Mouse (Mus musculus): ENCODE results near the gene Foxk1. TPM values are rescaled to one million over a fixed set of nuclear protein-coding genes. Genes with fewer than 3 reads are reported as not detected.

Foxk1 gene
- total RNA-seq, 4 experiments from 2014 or later: 11.8 to 16.0 (median 14.2) TPM

- no peak for DNase-seq (ENCODE audit: low spot score)
Observed at GRCm38 (mm10) chr5:142477346-142477745, 76.0 kb downstream of the Foxk1 start.

GRCm38 (mm10) chr5:142477866-142478615 is 76.7 kb downstream of the Foxk1 start:
- DNase-seq (ENCODE audit: low spot score): no peak

- DNase-seq (ENCODE audit: low spot score): peak; percentile 73
Observed at GRCm38 (mm10) chr5:142478829-142479435, 77.6 kb downstream of the Foxk1 start.

- no peak for DNase-seq (ENCODE audit: low spot score)
Observed at GRCm38 (mm10) chr5:142482512-142482911, 81.2 kb downstream of the Foxk1 start.

GRCm38 (mm10) chr5:142483581-142483980 is 82.3 kb downstream of the Foxk1 start:
- no peak for DNase-seq (ENCODE audit: low spot score)

- DNase-seq (ENCODE audit: low spot score): no peak
Observed at GRCm38 (mm10) chr5:142486654-142487053, 85.4 kb downstream of the Foxk1 start.

GRCm38 (mm10) chr5:142489955-142490707 is 88.8 kb downstream of the Foxk1 start:
- no peak for DNase-seq (ENCODE audit: low spot score)

- no peak for DNase-seq (ENCODE audit: low spot score)
Observed at GRCm38 (mm10) chr5:142493307-142493706, 92.0 kb downstream of the Foxk1 start.

GRCm38 (mm10) chr5:142495321-142496096 is 94.2 kb downstream of the Foxk1 start:
- no peak for DNase-seq (ENCODE audit: low spot score)

GRCm38 (mm10) chr5:142498964-142499363 is 97.7 kb downstream of the Foxk1 start:
- no peak for DNase-seq (ENCODE audit: low spot score)

- DNase-seq (ENCODE audit: low spot score): no peak
Observed at GRCm38 (mm10) chr5:142500918-142501317, 99.6 kb downstream of the Foxk1 start.

GRCm38 (mm10) chr5:142502414-142502813 is 101.1 kb downstream of the Foxk1 start:
- peak; percentile 74 for DNase-seq (ENCODE audit: low spot score)

- no peak for DNase-seq (ENCODE audit: low spot score)
Observed at GRCm38 (mm10) chr5:142504175-142504574, 102.9 kb downstream of the Foxk1 start.

GRCm38 (mm10) chr5:142505695-142506423 is 104.6 kb downstream of the Foxk1 start:
- no peak for DNase-seq (ENCODE audit: low spot score)

- DNase-seq (ENCODE audit: low spot score): no peak
Observed at GRCm38 (mm10) chr5:142509141-142510060, 108.1 kb downstream of the Foxk1 start.

GRCm38 (mm10) chr5:142510061-142510414 is 108.7 kb downstream of the Foxk1 start:
- DNase-seq (ENCODE audit: low spot score): no peak

Data from heart, adult 8-10 months (tissue).